13 mouse cellular contexts compared by ENCODE assay signal in the genomic region with DNA sequence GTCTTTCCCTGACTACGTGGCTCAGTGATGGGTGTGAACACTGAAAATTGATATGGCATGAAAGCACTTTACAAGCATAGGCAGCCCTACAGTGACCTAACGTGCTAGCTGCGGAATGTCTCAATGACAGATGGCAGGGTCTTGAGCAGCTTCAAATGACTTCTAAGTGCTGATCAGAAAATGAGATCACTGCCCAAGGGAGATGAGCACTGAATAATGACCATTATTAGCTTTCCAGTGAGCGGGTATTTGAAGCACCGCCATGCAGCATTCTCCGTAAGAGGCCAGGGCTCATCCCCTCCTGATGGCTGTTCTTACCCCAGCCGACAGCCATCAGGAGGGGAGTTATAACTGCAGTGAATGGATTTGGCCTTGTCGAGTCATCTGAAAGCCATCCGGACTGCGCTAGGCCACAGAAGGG.
DNase-seq lines count a peak whose midpoint lies in the region; ATAC-seq lines count a peak whose summit lies in the region.
"Had no signal": no experiment of that assay in that cellular context is flagged by ENCODE, and none has a peak within 500 bp of the region (broad histone marks: within the 10 kb centered on the region; RNA-seq: fewer than 3 reads in every experiment).

No protein-coding gene starts in this region.

- no peaks in the 10 kb centered on the region for H3K9me3 ChIP-seq in forebrain, embryonic 10.5 days
- H3K9me3 ChIP-seq in forebrain, embryonic 16.5 days (ENCODE audit: control insufficient read depth, low read length) = no peaks in the 10 kb centered on the region
- no peaks in the 10 kb centered on the region for H3K9me3 ChIP-seq in embryonic facial prominence, embryonic 12.5 days
- H3K9me3 ChIP-seq in neural tube, embryonic 14.5 days (ENCODE audit: control insufficient read depth, low read length) = no peaks in the 10 kb centered on the region
- H3K9me3 ChIP-seq: limb, embryonic 13.5 days had no signal

- no peak overlapping the region for H3K9ac ChIP-seq in forebrain, embryonic 16.5 days (replicated peaks; ENCODE audit: low read depth, low read length)
- H3K9ac ChIP-seq in embryonic facial prominence, embryonic 12.5 days = no peak overlapping the region
- no peak overlapping the region for H3K9ac ChIP-seq in neural tube, embryonic 14.5 days (replicated peaks; ENCODE audit: low read depth, low read length)
- H3K9ac ChIP-seq: limb, embryonic 13.5 days had no signal

- H3K4me2 ChIP-seq in forebrain, embryonic 16.5 days (ENCODE audit: low read length) = no peak overlapping the region
- H3K4me2 ChIP-seq in embryonic facial prominence, embryonic 12.5 days (replicated peaks) = no peak overlapping the region; the same call in 1 of the 2 replicates
- H3K4me2 ChIP-seq in neural tube, embryonic 14.5 days (ENCODE audit: low read depth, low read length) = no peak overlapping the region
- H3K4me2 ChIP-seq: limb, embryonic 13.5 days had no signal

- H3K4me3 ChIP-seq in forebrain, embryonic 10.5 days = no peak overlapping the region
- no peak overlapping the region for H3K4me3 ChIP-seq in forebrain, embryonic 16.5 days (replicated peaks; ENCODE audit: low read length)
- H3K4me3 ChIP-seq in embryonic facial prominence, embryonic 12.5 days = no peak overlapping the region
- no peak overlapping the region for H3K4me3 ChIP-seq in neural tube, embryonic 14.5 days (ENCODE audit: low read depth, low read length)
- H3K4me3 ChIP-seq: erythroblast, embryonic 14.5 days; limb, embryonic 13.5 days had no signal

- no peaks in the 10 kb centered on the region for H3K27me3 ChIP-seq in forebrain, embryonic 10.5 days (ENCODE audit: poor library complexity, severe bottlenecking)
- no peaks in the 10 kb centered on the region for H3K27me3 ChIP-seq in forebrain, embryonic 16.5 days (replicated peaks; ENCODE audit: control insufficient read depth, insufficient read depth, low read length)
- no peaks in the 10 kb centered on the region for H3K27me3 ChIP-seq in embryonic facial prominence, embryonic 12.5 days
- no peaks in the 10 kb centered on the region for H3K27me3 ChIP-seq in neural tube, embryonic 14.5 days (ENCODE audit: control insufficient read depth, insufficient read depth, low read length)
- H3K27me3 ChIP-seq: limb, embryonic 13.5 days had no signal

- 0 out of 2 replicates have a peak overlapping the region, but pooled peaks have one; percentile 35 for H3K27ac ChIP-seq in forebrain, embryonic 10.5 days
- H3K27ac ChIP-seq in forebrain, embryonic 16.5 days (ENCODE audit: low read length) = no peak overlapping the region
- peak overlapping the region; percentile 62; the same call in 1 of the 2 replicates for H3K27ac ChIP-seq in embryonic facial prominence, embryonic 12.5 days
- peak overlapping the region; percentile 62 for H3K27ac ChIP-seq in neural tube, embryonic 14.5 days (ENCODE audit: low read depth, low read length)
- H3K27ac ChIP-seq: limb, embryonic 13.5 days had no signal

- DNase-seq in forebrain, embryonic 10.5 days (ENCODE audit: extremely low spot score, low spot score) = no peak
- peak; percentile 67 for DNase-seq in mesoderm, embryonic 11.5 days (ENCODE audit: low read depth, low spot score)
- no peak for DNase-seq in spleen, postnatal 36 days (ENCODE audit: low spot score in 2 of 2)
- DNase-seq in urinary bladder, postnatal 14 days (ENCODE audit: low spot score) = no peak
- DNase-seq in B cell, adult 2 months = no peak
- DNase-seq: cerebellum, adult 11 months; gastrocnemius, postnatal 14 days; kidney, adult 18-20 months had no signal

- no peak for ATAC-seq in forebrain, embryonic 16.5 days
- ATAC-seq in embryonic facial prominence, embryonic 12.5 days (ENCODE audit: insufficient number of reproducible peaks, insufficient read depth, low FRiP score, low TSS enrichment) = peak; percentile 77
- ATAC-seq in neural tube, embryonic 14.5 days (ENCODE audit: low read depth) = peak; percentile 77; the same call in 1 of the 2 replicates

- 80% methylated on average over 10 of the region's 10 CpGs for WGBS in forebrain, embryonic 10.5 days
- 69% methylated on average over 10 of the region's 10 CpGs for WGBS in forebrain, embryonic 16.5 days
- WGBS in embryonic facial prominence, embryonic 12.5 days = 31% methylated on average over 10 of the region's 10 CpGs
- WGBS in neural tube, embryonic 14.5 days = 45% methylated on average over 10 of the region's 10 CpGs

- peaks cover 3% of the 10 kb centered on the region; the same call in 1 of the 2 replicates for H3K36me3 ChIP-seq in forebrain, embryonic 10.5 days (replicated peaks)
- H3K36me3 ChIP-seq in forebrain, embryonic 16.5 days (ENCODE audit: control insufficient read depth, insufficient read depth) = no peaks in the 10 kb centered on the region; the same call in 1 of the 2 replicates
- H3K36me3 ChIP-seq in embryonic facial prominence, embryonic 12.5 days = no peaks in the 10 kb centered on the region
- no peaks in the 10 kb centered on the region for H3K36me3 ChIP-seq in neural tube, embryonic 14.5 days (ENCODE audit: control insufficient read depth, insufficient read depth, low read length)
- H3K36me3 ChIP-seq: limb, embryonic 13.5 days had no signal

- peaks cover 15% of the 10 kb centered on the region for H3K4me1 ChIP-seq in forebrain, embryonic 10.5 days
- no peaks in the 10 kb centered on the region for H3K4me1 ChIP-seq in forebrain, embryonic 16.5 days (replicated peaks; ENCODE audit: control insufficient read depth, insufficient read depth, low read length)
- peaks cover 12% of the 10 kb centered on the region for H3K4me1 ChIP-seq in embryonic facial prominence, embryonic 12.5 days
- peaks cover 4% of the 10 kb centered on the region; the same call in 1 of the 2 replicates for H3K4me1 ChIP-seq in neural tube, embryonic 14.5 days (ENCODE audit: control insufficient read depth, insufficient read depth, low read length)
- H3K4me1 ChIP-seq: limb, embryonic 13.5 days had no signal
